19 mouse cellular contexts compared by ENCODE assay signal in the genomic region with DNA sequence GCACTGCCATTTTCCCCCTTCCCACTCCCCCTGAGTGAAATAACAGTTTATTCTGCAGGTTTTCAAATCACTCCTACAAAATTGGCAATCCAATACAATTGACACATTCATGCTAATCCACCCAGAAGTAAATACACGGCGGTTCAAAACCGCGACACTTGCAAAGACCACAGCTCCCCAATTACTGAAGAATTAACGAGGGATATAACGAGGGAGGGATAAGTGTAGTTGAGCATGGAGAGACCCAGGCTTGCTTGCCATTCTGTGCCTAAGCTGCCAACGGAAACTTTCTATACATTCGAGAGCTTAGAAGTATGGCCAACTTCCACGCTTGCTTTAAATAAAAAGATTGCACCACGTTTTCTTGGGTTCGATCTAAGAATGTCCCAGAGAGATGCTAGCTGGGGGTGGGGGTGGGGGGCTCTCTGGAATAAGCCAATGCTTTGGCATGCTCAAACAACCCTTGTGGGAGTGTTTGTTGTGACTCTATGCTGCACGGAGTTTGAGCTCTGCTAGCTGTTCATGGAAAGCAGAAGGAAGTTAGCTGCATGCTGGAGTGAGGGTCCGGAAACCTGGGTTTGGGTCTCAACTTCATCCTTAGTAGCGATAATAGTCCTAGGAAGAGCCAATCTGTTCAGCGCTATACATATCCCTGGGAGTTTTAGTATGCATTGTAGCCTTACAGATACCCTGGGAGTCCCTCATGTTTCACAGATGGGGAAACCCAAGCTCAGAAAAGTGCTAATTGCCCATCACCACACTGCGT.
DNase-seq lines count a peak whose midpoint lies in the region; ATAC-seq lines count a peak whose summit lies in the region.
"Had no signal": no experiment of that assay in that cellular context is flagged by ENCODE, and none has a peak within 500 bp of the region (broad histone marks: within the 10 kb centered on the region; RNA-seq: fewer than 3 reads in every experiment).

No protein-coding gene starts in this region.

- no peak overlapping the region for H3K4me2 ChIP-seq in forebrain, embryonic 12.5 days
- no peak overlapping the region for H3K4me2 ChIP-seq in forebrain, embryonic 16.5 days (ENCODE audit: low read length)
- H3K4me2 ChIP-seq: heart, embryonic 13.5 days; hindbrain, embryonic 12.5 days had no signal

- peak overlapping the region; percentile 50 for H3K27ac ChIP-seq in forebrain, embryonic 12.5 days
- no peak overlapping the region for H3K27ac ChIP-seq in forebrain, embryonic 16.5 days (ENCODE audit: low read length)
- H3K27ac ChIP-seq: embryonic facial prominence, embryonic 10.5 days; heart, embryonic 13.5 days; hindbrain, embryonic 12.5 days; hindbrain, postnatal 0 days had no signal

- no peaks in the 10 kb centered on the region for H3K9me3 ChIP-seq in forebrain, embryonic 12.5 days
- H3K9me3 ChIP-seq in forebrain, embryonic 16.5 days (ENCODE audit: control insufficient read depth, low read length): no peaks in the 10 kb centered on the region
- H3K9me3 ChIP-seq: embryonic facial prominence, embryonic 10.5 days; G1E; heart, embryonic 13.5 days; hindbrain, embryonic 12.5 days had no signal

- no peaks in the 10 kb centered on the region for H3K27me3 ChIP-seq in forebrain, embryonic 12.5 days
- no peaks in the 10 kb centered on the region for H3K27me3 ChIP-seq in forebrain, embryonic 16.5 days (replicated peaks; ENCODE audit: control insufficient read depth, insufficient read depth, low read length)
- H3K27me3 ChIP-seq: heart, embryonic 13.5 days; hindbrain, embryonic 12.5 days had no signal

- H3K4me1 ChIP-seq in forebrain, embryonic 12.5 days: no peaks in the 10 kb centered on the region; the same call in 1 of the 2 replicates
- peaks cover 20% of the 10 kb centered on the region for H3K4me1 ChIP-seq in forebrain, embryonic 16.5 days (replicated peaks; ENCODE audit: control insufficient read depth, insufficient read depth, low read length)
- H3K4me1 ChIP-seq: heart, embryonic 13.5 days; hindbrain, embryonic 12.5 days had no signal

- peak; percentile 84; the same call in 1 of the 2 replicates for ATAC-seq in forebrain, embryonic 12.5 days (ENCODE audit: low FRiP score)
- peak; percentile 79 for ATAC-seq in forebrain, embryonic 16.5 days
- ATAC-seq: CD4-positive, CD25-positive, alpha-beta regulatory T cell, adult 4 months; hindbrain, postnatal 0 days had no signal

- H3K9ac ChIP-seq in forebrain, embryonic 12.5 days: no peak overlapping the region
- no peak overlapping the region for H3K9ac ChIP-seq in forebrain, embryonic 16.5 days (replicated peaks; ENCODE audit: low read depth, low read length)
- H3K9ac ChIP-seq: heart, embryonic 13.5 days; hindbrain, embryonic 12.5 days had no signal

- 41% methylated on average over 16 of the region's 16 CpGs for WGBS in forebrain, embryonic 12.5 days
- 20% methylated on average over 16 of the region's 16 CpGs for WGBS in forebrain, embryonic 16.5 days

- peak; percentile 78 for DNase-seq in heart, adult 11 months
- DNase-seq in heart, adult 9 months (ENCODE audit: low spot score in 2 of 2): no peak
- no peak for DNase-seq in kidney, postnatal 4 days
- DNase-seq in cerebellum, postnatal 10 days: no peak
- no peak for DNase-seq in liver
- DNase-seq: adrenal gland, postnatal 10 days; B cell, adult 2 months; cerebellum, adult 18-20 months; cerebellum, adult 9-11 months; gastrocnemius, postnatal 14 days; heart, postnatal 4 days had no signal

- no peaks in the 10 kb centered on the region for H3K36me3 ChIP-seq in forebrain, embryonic 12.5 days (replicated peaks)
- H3K36me3 ChIP-seq in forebrain, embryonic 16.5 days (ENCODE audit: control insufficient read depth, insufficient read depth): no peaks in the 10 kb centered on the region
- H3K36me3 ChIP-seq: embryonic facial prominence, embryonic 10.5 days; heart, embryonic 13.5 days; hindbrain, embryonic 12.5 days had no signal

- no peak overlapping the region for H3K4me3 ChIP-seq in forebrain, embryonic 12.5 days (replicated peaks)
- H3K4me3 ChIP-seq in forebrain, embryonic 16.5 days (replicated peaks; ENCODE audit: low read length): no peak overlapping the region
- H3K4me3 ChIP-seq: embryonic facial prominence, embryonic 10.5 days; heart, embryonic 13.5 days; hindbrain, embryonic 12.5 days had no signal
